Mouse (Mus musculus) heart, postnatal 0 days (tissue): ENCODE data around the gene Cab39. TPM values are rescaled to one million over a fixed set of nuclear protein-coding genes. Genes with fewer than 3 reads are reported as not detected.

Experiments
- ATAC-seq: fragments of 200-750 bp; cut with Nextera tagmentation; 2 replicates; pipeline ENCODE4 v1.8.0; 2017; ENCODE audit warnings: low read depth, moderate number of reproducible peaks, moderate library complexity; ENCODE audit not compliant: insufficient read depth
- DNase-seq: peaks from one replicate; pipeline ENCODE4 v3.0.0-alpha.2; 2016; ENCODE audit warnings: low spot score
- H3K27ac ChIP-seq: fragments of 300-500 bp; sonication (generic); 2 replicates; pipeline ENCODE4 v1.5.1; 2014; ENCODE audit warnings: low read depth, mild to moderate bottlenecking
- H3K27me3 ChIP-seq: fragments of 300-500 bp; sonication (generic); 2 replicates; pipeline ENCODE4 v1.6.1; 2014; ENCODE audit warnings: low read length, mixed read lengths; ENCODE audit not compliant: control insufficient read depth, insufficient read depth
- H3K36me3 ChIP-seq: fragments of 300-500 bp; sonication (generic); replicated peaks from 2 replicates; pipeline ENCODE4 v1.6.1; 2014; ENCODE audit warnings: low read length, mixed read lengths; ENCODE audit not compliant: control insufficient read depth, insufficient read depth
- H3K4me1 ChIP-seq: fragments of 300-500 bp; sonication (generic); 2 replicates; pipeline ENCODE4 v1.6.1; 2014; ENCODE audit warnings: antibody characterized with exemption; ENCODE audit not compliant: control insufficient read depth, insufficient read depth
- H3K4me2 ChIP-seq: fragments of 300-500 bp; sonication (generic); 2 replicates; pipeline ENCODE4 v1.6.1; 2014; ENCODE audit warnings: low read depth, mild to moderate bottlenecking, low read length, moderate library complexity
- H3K4me3 ChIP-seq: fragments of 300-500 bp; sonication (generic); 2 replicates; pipeline ENCODE4 v1.5.1; 2014; ENCODE audit warnings: low read depth, low read length
- H3K9ac ChIP-seq: fragments of 300-500 bp; sonication (generic); replicated peaks from 2 replicates; pipeline ENCODE4 v1.6.1; 2014; ENCODE audit warnings: low read depth, low read length, mixed read lengths
- H3K9me3 ChIP-seq: fragments of 300-500 bp; sonication (generic); replicated peaks from 2 replicates; pipeline ENCODE4 v1.6.1; 2016; ENCODE audit warnings: low read length; ENCODE audit not compliant: control insufficient read depth
- CTCF ChIP-seq: IDR thresholded peaks from 2 replicates; pipeline ENCODE4 v1.5.1; 2016; ENCODE audit warnings: antibody characterized with exemption, control low read depth, low read depth
- EP300 ChIP-seq: IDR thresholded peaks from 2 replicates; pipeline ENCODE4 v1.6.1; 2016; ENCODE audit warnings: antibody characterized with exemption, low read depth
- WGBS: fragments of 180-500 bp; shearing (Covaris S2); extraction: QIAGEN DNeasy Blood & Tissue Kit; methylation state at CpG from one replicate; pipeline ENCODE4 v1.1.7; 2014; 5-methylcytosine and 5-hydroxymethylcytosine counted together
- polyA plus RNA-seq: library from polyadenylated mRNA; unstranded; fragments of >200 nt; fragmentation: Nextera tagmentation; extraction: Ambion mirVana; gene quantifications from 2 replicates; pipeline ENCODE4 v1.2.1, GENCODE M21; 2015
- total RNA-seq: library from RNA; depleted of rRNA; stranded (reverse); fragments of >200 nt; gene quantifications from 2 replicates; pipeline ENCODE4 v1.2.3, GENCODE M21; 2014; ENCODE audit warnings: low replicate concordance

The Cab39 gene
- total and polyA plus RNA-seq, 2 experiments from 2014 or later, result 21.3 to 102 TPM

GRCm38 (mm10) chr1:85839790-85840189 lies 46.5 kb downstream of the Cab39 start:
- no peaks in the 10 kb centered on the region for H3K27me3 ChIP-seq
- no peak overlapping the region for H3K9ac ChIP-seq
- DNase-seq (no peak), ATAC-seq (no peak)
- H3K4me2 ChIP-seq, result no peak overlapping the region
- 76% methylated on average over 1 of the region's 1 CpGs for WGBS
- no peak overlapping the region for H3K27ac ChIP-seq
- TF ChIP-seq EP300, result no peak
- TF ChIP-seq CTCF, result no peak
- H3K9me3 ChIP-seq, result no peaks in the 10 kb centered on the region
- H3K4me1 ChIP-seq, result peaks cover 5% of the 10 kb centered on the region; the same call in 1 of the 2 replicates
- no peak overlapping the region for H3K4me3 ChIP-seq
- H3K36me3 ChIP-seq, result peaks cover 25% of the 10 kb centered on the region

- H3K9me3 ChIP-seq, result no peaks in the 10 kb centered on the region
- H3K27me3 ChIP-seq, result no peaks in the 10 kb centered on the region
- peaks cover 28% of the 10 kb centered on the region for H3K36me3 ChIP-seq
- no peak for TF ChIP-seq CTCF
- TF ChIP-seq EP300, result no peak
- DNase-seq (no peak), ATAC-seq (no peak)
- no peak overlapping the region for H3K4me2 ChIP-seq
- H3K4me1 ChIP-seq, result peaks cover 5% of the 10 kb centered on the region; the same call in 1 of the 2 replicates
- no peak overlapping the region for H3K4me3 ChIP-seq
- no peak overlapping the region for H3K27ac ChIP-seq
- WGBS, result 64% methylated on average over 4 of the region's 4 CpGs
- H3K9ac ChIP-seq, result no peak overlapping the region
These were observed 47.2 kb downstream of the Cab39 start for GRCm38 (mm10) chr1:85840421-85840820.

- H3K4me3 ChIP-seq, result no peak overlapping the region
- peak; percentile 26 for DNase-seq
- TF ChIP-seq CTCF, result peak; percentile 61
- no peak for TF ChIP-seq EP300
- H3K27me3 ChIP-seq, result no peaks in the 10 kb centered on the region
- no peak overlapping the region for H3K27ac ChIP-seq
- no peaks in the 10 kb centered on the region for H3K9me3 ChIP-seq
- H3K36me3 ChIP-seq, result peaks cover 27% of the 10 kb centered on the region
- no peak overlapping the region for H3K4me2 ChIP-seq
- H3K4me1 ChIP-seq, result peaks cover 5% of the 10 kb centered on the region; the same call in 1 of the 2 replicates
- no peak for ATAC-seq
- no peak overlapping the region for H3K9ac ChIP-seq
These were observed 49.0 kb downstream of the Cab39 start for GRCm38 (mm10) chr1:85842251-85842650.

GRCm38 (mm10) chr1:85843291-85843863 lies 50.1 kb downstream of the Cab39 start:
- WGBS, result 95% methylated on average over 4 of the region's 4 CpGs
- Histone ChIP-seq H3K27me3 (no peaks in the 10 kb centered on the region), H3K27ac (no peak overlapping the region), H3K9ac (no peak overlapping the region), H3K36me3 (peaks cover 36% of the 10 kb centered on the region), H3K4me2 (no peak overlapping the region), H3K4me1 (peaks cover 5% of the 10 kb centered on the region; the same call in 1 of the 2 replicates), H3K4me3 (no peak overlapping the region), H3K9me3 (no peaks in the 10 kb centered on the region)
- ATAC-seq, result no peak
- TF ChIP-seq EP300, result no peak
- TF ChIP-seq CTCF, result no peak
- no peak for DNase-seq

- 60% methylated on average over 6 of the region's 6 CpGs for WGBS
- H3K9me3 ChIP-seq, result no peaks in the 10 kb centered on the region
- ATAC-seq, result no peak
- no peak overlapping the region for H3K9ac ChIP-seq
- peaks cover 48% of the 10 kb centered on the region for H3K36me3 ChIP-seq
- no peaks in the 10 kb centered on the region for H3K4me1 ChIP-seq
- no peak for DNase-seq
- H3K27ac ChIP-seq, result no peak overlapping the region
- H3K4me2 ChIP-seq, result no peak overlapping the region
- H3K4me3 ChIP-seq, result no peak overlapping the region
- H3K27me3 ChIP-seq, result no peaks in the 10 kb centered on the region
- TF ChIP-seq CTCF (no peak), EP300 (no peak)
These were observed 51.7 kb downstream of the Cab39 start for GRCm38 (mm10) chr1:85844981-85845380.

- Histone ChIP-seq H3K4me1 (no peaks in the 10 kb centered on the region), H3K4me3 (no peak overlapping the region), H3K36me3 (peaks cover 48% of the 10 kb centered on the region), H3K9ac (no peak overlapping the region), H3K4me2 (no peak overlapping the region), H3K27me3 (no peaks in the 10 kb centered on the region), H3K9me3 (no peaks in the 10 kb centered on the region), H3K27ac (no peak overlapping the region)
- ATAC-seq (no peak), DNase-seq (no peak)
- 72% methylated on average over 3 of the region's 3 CpGs for WGBS
- TF ChIP-seq CTCF (no peak), EP300 (no peak)
These were observed 52.2 kb downstream of the Cab39 start for GRCm38 (mm10) chr1:85845476-85845875.
